Mouse (Mus musculus): Measurements from ENCODE around the gene Tcn2.
A peak's percentile ranks its signal among the peaks of the same experiment; 100 is the strongest.
"Not testable (repeated sequence)": the region's sequence is repeated elsewhere in the genome, so short reads cannot be mapped to it uniquely, and the experiment has no call there.

Tcn2 gene

GRCm38 (mm10) chr11:3931511-3932211, at the start of gene Tcn2:
Gene Tcn2 (minus strand): TSS chr11:3932159.
- peak; percentile 33 for DNase-seq

GRCm38 (mm10) chr11:3981536-3981935, 49.6 kb upstream of the Tcn2 start:
- DNase-seq = no peak

GRCm38 (mm10) chr11:3978421-3978820, 46.5 kb upstream of the Tcn2 start:
- no peak for DNase-seq

GRCm38 (mm10) chr11:3976678-3977077, 44.7 kb upstream of the Tcn2 start, which contains the start of gene 4930556J24Rik:
Gene 4930556J24Rik (minus strand): TSS chr11:3976778.
- DNase-seq = no peak

- DNase-seq = no peak
Observed at GRCm38 (mm10) chr11:3974311-3974710, 42.4 kb upstream of the Tcn2 start.

GRCm38 (mm10) chr11:3973081-3973480, 41.1 kb upstream of the Tcn2 start:
- DNase-seq = no peak

GRCm38 (mm10) chr11:3970361-3970760, 38.4 kb upstream of the Tcn2 start:
- no peak for DNase-seq

GRCm38 (mm10) chr11:3969837-3970236, 37.9 kb upstream of the Tcn2 start:
- no peak for DNase-seq

GRCm38 (mm10) chr11:3964416-3965172, 32.6 kb upstream of the Tcn2 start:
- no peak for DNase-seq

- DNase-seq = peak; percentile 92
Observed at GRCm38 (mm10) chr11:3963610-3964415, 31.9 kb upstream of the Tcn2 start, which contains the start of gene Pes1. Gene Pes1 (plus strand): TSS chr11:3963975.

GRCm38 (mm10) chr11:3963155-3963554, 31.2 kb upstream of the Tcn2 start:
- DNase-seq = peak; percentile 20

GRCm38 (mm10) chr11:3961761-3962160, 29.8 kb upstream of the Tcn2 start:
- DNase-seq = no peak

- no peak for DNase-seq
Observed at GRCm38 (mm10) chr11:3960901-3961300, 28.9 kb upstream of the Tcn2 start.

GRCm38 (mm10) chr11:3955371-3955770, 23.4 kb upstream of the Tcn2 start:
- DNase-seq = not testable (repeated sequence)

- DNase-seq = not testable (repeated sequence)
Observed at GRCm38 (mm10) chr11:3954876-3955275, 22.9 kb upstream of the Tcn2 start.

- no peak for DNase-seq
Observed at GRCm38 (mm10) chr11:3946386-3946785, 14.4 kb upstream of the Tcn2 start.

- no peak for DNase-seq
Observed at GRCm38 (mm10) chr11:3941371-3941770, 9.4 kb upstream of the Tcn2 start.

GRCm38 (mm10) chr11:3937321-3937874, 5.4 kb upstream of the Tcn2 start:
- no peak for DNase-seq

- DNase-seq = no peak
Observed at GRCm38 (mm10) chr11:3936318-3936717, 4.4 kb upstream of the Tcn2 start.

- no peak for DNase-seq
Observed at GRCm38 (mm10) chr11:3935135-3935534, 3.2 kb upstream of the Tcn2 start.

GRCm38 (mm10) chr11:3933756-3934285, 1.9 kb upstream of the Tcn2 start:
- DNase-seq = no peak

GRCm38 (mm10) chr11:3930931-3931330, 1.0 kb downstream of the Tcn2 start:
- DNase-seq = no peak

- DNase-seq = no peak
Observed at GRCm38 (mm10) chr11:3930019-3930418, 1.9 kb downstream of the Tcn2 start.

All from cerebellum, adult 9-10 months (tissue).